Mouse (Mus musculus) forebrain, postnatal 0 days (tissue): ENCODE measurements around the gene Ncl. TPM values are rescaled to one million over a fixed set of nuclear protein-coding genes. Genes with fewer than 3 reads are reported as not detected.

ENCODE experiments used
- ATAC-seq: fragments of 200-750 bp; cut with Nextera tagmentation; 2 replicates; pipeline ENCODE4 v1.8.0; 2017; ENCODE audit warnings: mild to moderate bottlenecking, moderate library complexity
- DNase-seq: peaks from one replicate; pipeline ENCODE4 v3.0.0-alpha.2; 2015
- H3K27ac ChIP-seq: fragments of 300-500 bp; sonication (generic); 2 replicates; pipeline ENCODE4 v1.5.1; 2014; ENCODE audit warnings: low read depth, mild to moderate bottlenecking, antibody characterized with exemption, low read length, moderate library complexity, mixed read lengths
- H3K27me3 ChIP-seq: fragments of 300-500 bp; sonication (generic); 2 replicates; pipeline ENCODE4 v1.6.1; 2014; ENCODE audit warnings: mild to moderate bottlenecking, low read length, mixed read lengths; ENCODE audit not compliant: insufficient read depth
- H3K36me3 ChIP-seq: fragments of 300-500 bp; sonication (generic); 2 replicates; pipeline ENCODE4 v1.6.1; 2014; ENCODE audit warnings: mild to moderate bottlenecking, moderate library complexity; ENCODE audit not compliant: insufficient read depth
- H3K4me1 ChIP-seq: fragments of 300-500 bp; sonication (generic); 2 replicates; pipeline ENCODE4 v1.6.1; 2014; ENCODE audit warnings: antibody characterized with exemption; ENCODE audit not compliant: insufficient read depth
- H3K4me2 ChIP-seq: fragments of 300-500 bp; sonication (generic); 2 replicates; pipeline ENCODE4 v1.6.1; 2014; ENCODE audit warnings: low read depth, mild to moderate bottlenecking, moderate library complexity
- H3K4me3 ChIP-seq: fragments of 300-500 bp; sonication (generic); 2 replicates; pipeline ENCODE4 v1.5.1; 2014; ENCODE audit warnings: low read depth, low read length, mixed read lengths
- H3K9ac ChIP-seq: fragments of 300-500 bp; sonication (generic); 2 replicates; pipeline ENCODE4 v1.6.1; 2014; ENCODE audit warnings: mild to moderate bottlenecking
- H3K9me3 ChIP-seq: fragments of 300-500 bp; sonication (generic); 2 replicates; pipeline ENCODE4 v1.6.1; 2016; ENCODE audit warnings: low read length
- CTCF ChIP-seq: sonication (generic); IDR thresholded peaks from 2 replicates; pipeline ENCODE4 v1.5.1; 2016; ENCODE audit warnings: antibody characterized with exemption, control low read depth, low read depth
- WGBS: fragments of 180-500 bp; shearing (Covaris S2); extraction: QIAGEN DNeasy Blood & Tissue Kit; methylation state at CpG from one replicate; pipeline ENCODE4 v1.1.7; 2014; 5-methylcytosine and 5-hydroxymethylcytosine counted together
- polyA plus RNA-seq: library from polyadenylated mRNA; unstranded; fragments of >200 nt; fragmentation: Nextera tagmentation; extraction: Ambion mirVana; gene quantifications from 2 replicates; pipeline ENCODE4 v1.2.1, GENCODE M21; 2015
- total RNA-seq: library from RNA; depleted of rRNA; stranded (reverse); fragments of >200 nt; gene quantifications from 2 replicates; pipeline ENCODE4 v1.2.3, GENCODE M21; 2014

Ncl gene
- total and polyA plus RNA-seq, 2 experiments from 2014 or later = 50.6 to 210 TPM

DNA sequence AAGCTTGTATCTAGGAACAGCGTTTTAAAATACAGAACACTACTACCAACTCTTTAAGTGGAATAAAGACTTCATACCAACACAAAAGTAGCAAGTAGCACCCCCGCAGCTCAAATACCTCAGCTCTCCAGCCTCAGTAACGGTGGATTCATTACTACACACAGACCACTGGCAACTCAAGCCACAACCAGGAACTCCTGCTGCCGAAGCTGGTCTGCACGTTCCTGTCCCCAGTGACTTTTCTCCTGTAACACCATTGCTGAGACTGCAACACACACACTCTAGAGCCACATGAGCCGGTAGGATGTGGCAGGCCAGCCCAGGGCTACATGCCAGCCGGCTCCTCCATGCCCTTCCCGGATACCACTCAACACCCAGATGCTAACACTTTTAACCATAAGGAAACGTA, 20.0 kb upstream of the Ncl start:
- H3K4me2 ChIP-seq = 0 out of 2 replicates have a peak overlapping the region, but pooled peaks have one; percentile 10
- TF ChIP-seq CTCF = no peak
- no peak overlapping the region for H3K4me3 ChIP-seq
- no peak overlapping the region for H3K9ac ChIP-seq
- H3K36me3 ChIP-seq = no peaks in the 10 kb centered on the region
- DNase-seq (peak; percentile 25), ATAC-seq (no peak)
- no peaks in the 10 kb centered on the region for H3K27me3 ChIP-seq
- H3K4me1 ChIP-seq = no peaks in the 10 kb centered on the region
- 68% methylated on average over 9 of the region's 9 CpGs for WGBS
- H3K9me3 ChIP-seq = no peaks in the 10 kb centered on the region
- H3K27ac ChIP-seq = peak overlapping the region; percentile 62

DNA sequence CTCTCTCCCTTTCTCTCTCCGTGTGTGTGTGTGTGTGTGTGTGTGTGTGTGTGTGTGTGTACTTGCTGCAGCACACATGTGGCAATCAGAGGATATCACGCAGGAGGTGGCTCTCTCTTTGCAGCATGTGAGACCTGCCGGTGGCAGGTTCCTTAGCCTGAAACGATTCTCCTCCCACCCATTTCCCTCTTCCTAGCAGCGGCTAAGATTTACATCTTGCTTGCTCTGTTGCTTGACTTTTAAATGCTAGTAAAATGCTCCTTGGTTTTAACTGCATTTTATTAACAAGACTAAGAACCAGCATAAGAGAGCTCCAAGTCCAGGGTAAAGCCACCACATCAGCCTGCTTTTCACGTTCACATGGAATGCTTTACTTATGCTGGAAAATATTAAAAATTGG, 19.5 kb upstream of the Ncl start:
- Histone ChIP-seq H3K27ac (peak overlapping the region; percentile 62), H3K4me2 (no peak overlapping the region), H3K9ac (no peak overlapping the region), H3K9me3 (no peaks in the 10 kb centered on the region), H3K27me3 (no peaks in the 10 kb centered on the region), H3K36me3 (no peaks in the 10 kb centered on the region), H3K4me1 (no peaks in the 10 kb centered on the region), H3K4me3 (no peak overlapping the region)
- WGBS = 48% methylated on average over 6 of the region's 6 CpGs
- DNase-seq (peak; percentile 36), ATAC-seq (peak; percentile 12; the same call in 1 of the 2 replicates)
- no peak for TF ChIP-seq CTCF

DNA sequence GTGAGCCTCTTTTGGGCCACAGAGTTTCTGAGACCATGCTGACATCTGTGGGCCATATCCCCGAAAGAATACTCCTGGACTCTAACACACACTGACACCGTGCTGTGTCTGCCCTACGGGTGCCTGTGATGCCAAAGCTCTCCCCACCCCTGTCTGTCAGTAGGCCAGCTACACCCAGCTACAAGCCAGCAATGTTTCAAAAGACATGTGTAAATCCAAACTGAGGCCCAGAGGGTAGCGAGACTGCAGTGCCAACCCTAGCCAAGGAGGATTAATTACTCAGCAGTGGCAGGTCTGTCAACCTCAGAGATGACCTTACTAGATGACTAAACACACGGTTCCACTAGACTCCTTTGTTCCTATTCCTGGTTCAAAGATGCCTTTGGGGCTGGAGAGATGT, 17.2 kb upstream of the Ncl start:
- Histone ChIP-seq H3K9me3 (no peaks in the 10 kb centered on the region), H3K4me1 (no peaks in the 10 kb centered on the region), H3K27me3 (no peaks in the 10 kb centered on the region), H3K36me3 (no peaks in the 10 kb centered on the region), H3K9ac (no peak overlapping the region), H3K27ac (no peak overlapping the region), H3K4me3 (no peak overlapping the region), H3K4me2 (no peak overlapping the region)
- TF ChIP-seq CTCF = no peak
- 70% methylated on average over 5 of the region's 5 CpGs for WGBS
- ATAC-seq = 0 out of 2 replicates have a peak, but pooled peaks have one; percentile 12
- DNase-seq = no peak

DNA sequence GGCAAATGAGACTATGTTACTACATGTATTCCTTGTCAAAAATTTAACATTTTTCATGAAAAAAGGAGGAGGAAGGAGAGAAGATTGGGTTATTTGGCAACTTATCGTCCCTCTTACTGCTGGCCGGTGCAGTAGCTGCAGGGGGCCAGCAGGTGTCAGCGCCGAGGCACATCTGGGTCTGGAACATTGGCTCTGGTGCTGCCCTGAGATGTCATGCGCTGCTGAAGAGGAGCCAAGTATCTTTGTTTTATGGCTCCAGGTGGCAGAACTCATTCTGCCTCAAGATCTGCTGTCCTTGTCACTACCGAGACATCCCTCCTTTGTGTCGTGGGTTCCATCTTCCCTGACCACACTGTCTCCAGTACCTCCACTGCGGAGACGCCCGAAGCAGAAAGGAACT, 12.8 kb upstream of the Ncl start:
- Histone ChIP-seq H3K4me1 (no peaks in the 10 kb centered on the region), H3K9me3 (no peaks in the 10 kb centered on the region), H3K27ac (no peak overlapping the region), H3K4me3 (no peak overlapping the region), H3K36me3 (no peaks in the 10 kb centered on the region), H3K9ac (no peak overlapping the region), H3K4me2 (no peak overlapping the region), H3K27me3 (no peaks in the 10 kb centered on the region)
- 49% methylated on average over 10 of the region's 10 CpGs for WGBS
- TF ChIP-seq CTCF = peak; percentile 79
- ATAC-seq = peak; percentile 46; the same call in 1 of the 2 replicates
- peak; percentile 47 for DNase-seq

DNA sequence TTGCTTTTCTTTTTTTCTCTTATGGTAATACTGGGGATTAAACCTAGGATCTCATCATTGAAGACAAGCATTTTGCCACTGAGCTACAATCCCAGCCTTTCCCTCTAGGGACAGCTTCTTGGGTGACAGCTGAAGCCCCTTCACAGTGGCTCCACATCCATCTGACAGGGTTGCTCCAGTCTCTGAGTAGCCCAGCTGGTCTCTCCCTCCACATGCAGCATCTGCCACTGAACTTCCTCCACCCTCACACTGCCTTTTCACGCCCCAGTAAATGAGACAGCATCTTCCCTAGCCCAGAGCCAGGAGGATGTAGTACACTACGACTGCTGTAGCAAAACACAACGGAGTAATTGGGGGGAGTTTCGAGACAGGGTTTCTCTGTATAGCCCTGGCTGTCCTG, 8.9 kb upstream of the Ncl start:
- no peak for TF ChIP-seq CTCF
- no peaks in the 10 kb centered on the region for H3K9me3 ChIP-seq
- H3K9ac ChIP-seq = no peak overlapping the region
- H3K36me3 ChIP-seq = no peaks in the 10 kb centered on the region
- no peaks in the 10 kb centered on the region for H3K27me3 ChIP-seq
- H3K4me3 ChIP-seq = no peak overlapping the region
- H3K4me1 ChIP-seq = no peaks in the 10 kb centered on the region
- no peak overlapping the region for H3K27ac ChIP-seq
- no peak overlapping the region for H3K4me2 ChIP-seq
- no peak for DNase-seq
- 82% methylated on average over 4 of the region's 4 CpGs for WGBS
- peak; percentile 44; the same call in 1 of the 2 replicates for ATAC-seq

DNA sequence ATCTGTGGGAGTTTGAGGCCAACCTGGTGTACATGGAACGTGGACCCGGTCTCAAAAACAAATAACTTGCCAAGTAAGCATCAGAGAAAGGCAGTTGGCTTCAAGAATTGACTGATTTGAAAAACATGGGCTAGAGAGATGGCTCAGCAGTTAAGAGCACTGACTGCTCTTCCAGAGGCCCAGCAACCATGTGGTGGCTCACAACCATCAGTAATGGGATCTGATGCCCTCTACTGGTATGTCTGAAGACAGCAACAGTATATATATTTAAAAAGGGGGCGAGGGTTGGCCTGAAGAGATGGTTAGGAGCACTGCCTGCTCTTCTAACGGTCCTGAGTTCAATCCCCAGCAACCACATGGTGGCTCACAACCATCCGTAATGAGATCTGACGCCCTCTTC, 4.5 kb upstream of the Ncl start:
- Histone ChIP-seq H3K9ac (no peak overlapping the region), H3K36me3 (no peaks in the 10 kb centered on the region), H3K9me3 (no peaks in the 10 kb centered on the region), H3K27me3 (no peaks in the 10 kb centered on the region), H3K4me2 (no peak overlapping the region), H3K27ac (no peak overlapping the region), H3K4me3 (no peak overlapping the region), H3K4me1 (0 out of 2 replicates have a peak, but pooled peaks cover 7% of the 10 kb centered on the region)
- TF ChIP-seq CTCF = peak; percentile 63
- ATAC-seq (no peak), DNase-seq (no peak)
- WGBS = 18% methylated on average over 6 of the region's 6 CpGs

DNA sequence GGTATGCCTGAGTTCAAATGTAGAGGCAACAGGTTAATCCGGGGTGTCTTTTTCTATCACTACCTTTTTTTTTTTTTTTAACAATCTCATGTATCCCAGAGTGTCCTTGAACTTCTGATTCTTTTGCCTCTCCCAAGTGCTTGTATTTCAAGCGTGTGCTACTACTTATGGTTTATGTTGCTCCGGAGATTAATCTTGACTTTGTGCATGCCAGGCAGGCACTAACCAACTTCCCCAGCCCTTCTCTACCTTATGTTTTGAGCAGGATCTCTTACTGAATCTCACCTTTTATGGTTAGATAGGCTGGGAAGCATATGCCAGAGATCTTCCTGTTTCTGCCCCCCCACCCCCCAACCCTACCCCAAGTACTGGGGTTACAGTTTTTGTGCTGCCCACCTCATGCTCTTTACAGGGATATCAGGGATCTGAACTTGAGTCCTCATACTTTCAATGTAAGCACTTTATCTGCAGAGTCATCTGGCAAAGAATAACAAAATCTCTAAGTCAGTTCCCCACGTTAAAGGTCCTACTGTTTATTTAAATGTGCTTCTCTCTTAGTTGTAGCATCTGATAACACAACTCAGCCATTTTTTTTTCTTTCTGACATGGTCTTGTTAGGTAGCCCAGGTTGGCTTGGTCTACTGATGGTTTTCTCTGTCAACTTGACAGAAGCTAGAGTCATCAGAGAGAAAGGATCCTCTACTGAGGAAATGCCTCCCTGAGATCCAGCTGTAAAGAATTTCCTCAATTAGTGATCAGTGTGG, 2.8 kb upstream of the Ncl start:
- Histone ChIP-seq H3K4me3 (no peak overlapping the region), H3K9me3 (no peaks in the 10 kb centered on the region), H3K4me2 (no peak overlapping the region), H3K36me3 (peaks cover 5% of the 10 kb centered on the region), H3K27ac (no peak overlapping the region), H3K27me3 (no peaks in the 10 kb centered on the region), H3K9ac (no peak overlapping the region), H3K4me1 (0 out of 2 replicates have a peak, but pooled peaks cover 10% of the 10 kb centered on the region)
- ATAC-seq (no peak), DNase-seq (no peak)
- TF ChIP-seq CTCF = no peak
- 91% methylated on average over 4 of the region's 4 CpGs for WGBS
